ENCODE assay signal across 10 mouse cellular contexts in the genomic region with DNA sequence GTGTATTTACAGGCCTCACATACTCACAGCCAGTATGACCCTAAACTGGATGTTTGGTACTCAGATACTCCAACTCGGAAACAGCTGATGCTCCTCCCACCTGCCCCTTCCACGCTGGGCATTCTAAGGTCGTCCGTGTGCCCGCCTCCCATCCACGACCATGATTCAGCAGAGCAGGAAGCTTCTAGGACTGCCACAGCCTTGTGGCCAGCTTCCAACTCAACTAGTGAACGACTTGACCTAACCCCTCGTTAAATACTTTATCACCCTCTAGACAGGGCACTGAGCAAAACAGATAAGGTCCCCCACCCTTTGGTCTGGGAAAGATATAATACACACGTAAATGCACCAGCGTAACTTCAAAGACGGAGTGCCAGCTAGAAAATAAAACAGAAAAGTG. TPM values are rescaled to one million over a fixed set of nuclear protein-coding genes. Genes with fewer than 3 reads are reported as not detected.
DNase-seq lines count a peak whose midpoint lies in the region; ATAC-seq lines count a peak whose summit lies in the region.
"Had no signal": no experiment of that assay in that cellular context is flagged by ENCODE, and none has a peak within 500 bp of the region (broad histone marks: within the 10 kb centered on the region; RNA-seq: fewer than 3 reads in every experiment).

No protein-coding gene starts in this region.

- peak; percentile 94 for ATAC-seq in liver, embryonic 12.5 days
- no peak for ATAC-seq in monocyte, adult 5-6 weeks (replicated peaks; ENCODE audit: insufficient number of reproducible peaks, low FRiP score, low TSS enrichment, poor library complexity, severe bottlenecking)
- no peak for ATAC-seq in activated CD4-positive, CD25-positive, alpha-beta regulatory T cell, adult 4 months

- H3K4me1 ChIP-seq in liver, embryonic 12.5 days, result peaks cover 75% of the 10 kb centered on the region
- H3K4me1 ChIP-seq: midbrain, embryonic 12.5 days had no signal

- no peaks in the 10 kb centered on the region for H3K9me3 ChIP-seq in liver, embryonic 12.5 days (replicated peaks)
- H3K9me3 ChIP-seq: midbrain, embryonic 12.5 days had no signal

- peak overlapping the region; percentile 52 for H3K9ac ChIP-seq in liver, embryonic 12.5 days
- H3K9ac ChIP-seq: midbrain, embryonic 12.5 days had no signal

- H3K27ac ChIP-seq in liver, embryonic 12.5 days, result peak overlapping the region; percentile 89
- H3K27ac ChIP-seq: midbrain, embryonic 12.5 days had no signal

- H3K4me2 ChIP-seq in liver, embryonic 12.5 days, result peak overlapping the region; percentile 64
- H3K4me2 ChIP-seq: midbrain, embryonic 12.5 days had no signal

- WGBS in liver, embryonic 12.5 days (ENCODE audit: insufficient replicate concordance), result 16% methylated on average over 11 of the region's 11 CpGs

- DNase-seq in adrenal gland, adult 2 months, result peak; percentile 66
- no peak for DNase-seq in adrenal gland, postnatal 4 days (ENCODE audit: low spot score in 2 of 2)
- DNase-seq in ovary, postnatal 36 days (ENCODE audit: low spot score), result peak; percentile 38
- DNase-seq in ovary, postnatal 10 days (ENCODE audit: low spot score), result no peak
- peak; percentile 13 for DNase-seq in yolk sac, embryonic 10.5 days (ENCODE audit: low spot score)
- DNase-seq: layer of hippocampus, adult 9-11 months had no signal

- no peaks in the 10 kb centered on the region for H3K27me3 ChIP-seq in liver, embryonic 12.5 days (replicated peaks)
- H3K27me3 ChIP-seq: midbrain, embryonic 12.5 days had no signal

- H3K36me3 ChIP-seq in liver, embryonic 12.5 days, result no peaks in the 10 kb centered on the region

- peak overlapping the region; percentile 32 for H3K4me3 ChIP-seq in liver, embryonic 12.5 days
- H3K4me3 ChIP-seq: midbrain, embryonic 12.5 days had no signal

RNA-seq across cellular contexts. Expression of gene Cdc14a, which starts 35.0 kb away (rescaled TPM):
- 10 to 100 TPM; 11.0 to 14.9 TPM for total RNA-seq in adrenal gland, adult 2 months (2021)
- polyA plus RNA-seq in adrenal gland, adult 2 months (2012; rRNA removed), result 10.8 and 14.0 TPM in 2 replicates
- 10 to 100 TPM; 17.9 to 19.3 TPM for total RNA-seq in adrenal gland, postnatal 4 days (2021)
- 4.2 and 5.1 TPM in 2 replicates for polyA plus RNA-seq in liver, embryonic 12.5 days (2016; fragmentation: Nextera tagmentation; extraction: Ambion mirVana)
- total RNA-seq in monocyte, adult 5-6 weeks (2017), result 27.2 to 31.3 TPM (median 28.2 TPM) in 3 replicates
- polyA plus RNA-seq in activated CD4-positive, CD25-positive, alpha-beta regulatory T cell, adult 4 months (2017; shearing (Covaris generic)), result 10 to 100 TPM; 12.0 to 12.1 TPM

Comparison
In these comparisons a context has a peak if more than half of its experiments do, and no peak if none do; other contexts are left out.
1. DNase-seq: peak in adrenal gland, adult 2 months (single experiment), ovary, postnatal 36 days (single experiment) and yolk sac, embryonic 10.5 days (single experiment); none in adrenal gland, postnatal 4 days (0 of 2) and ovary, postnatal 10 days (single experiment).